Mouse (Mus musculus) neural tube, embryonic 11.5 days (tissue): ENCODE measurements around the gene Slc6a17. TPM values are rescaled to one million over a fixed set of nuclear protein-coding genes. Genes with fewer than 3 reads are reported as not detected.

Experiments
- ATAC-seq: fragments of 200-750 bp; cut with Nextera tagmentation; 2 replicates; pipeline ENCODE4 v1.8.0; 2017; ENCODE audit warnings: moderate number of reproducible peaks, mild to moderate bottlenecking, moderate TSS enrichment, moderate library complexity; ENCODE audit not compliant: insufficient read depth, low FRiP score, low TSS enrichment
- DNase-seq: peaks from one replicate; pipeline ENCODE4 v3.0.0-alpha.2; 2015; ENCODE audit warnings: low spot score
- H3K27ac ChIP-seq: fragments of 300-500 bp; sonication (generic); 2 replicates; pipeline ENCODE4 v1.5.1; 2014; ENCODE audit warnings: low read depth, mild to moderate bottlenecking, low read length
- H3K27me3 ChIP-seq: fragments of 300-500 bp; sonication (generic); 2 replicates; pipeline ENCODE4 v1.6.1; 2014; ENCODE audit warnings: mild to moderate bottlenecking, low read length, mixed read lengths; ENCODE audit not compliant: control insufficient read depth, insufficient read depth
- H3K36me3 ChIP-seq: fragments of 300-500 bp; sonication (generic); 2 replicates; pipeline ENCODE4 v1.6.1; 2014; ENCODE audit warnings: mild to moderate bottlenecking, low read length, moderate library complexity, mixed read lengths; ENCODE audit not compliant: control insufficient read depth, insufficient read depth
- H3K4me1 ChIP-seq: fragments of 300-500 bp; sonication (generic); 2 replicates; pipeline ENCODE4 v1.6.1; 2014; ENCODE audit warnings: low read length, mixed read lengths; ENCODE audit not compliant: control insufficient read depth, insufficient read depth
- H3K4me2 ChIP-seq: fragments of 300-500 bp; sonication (generic); 2 replicates; pipeline ENCODE4 v1.6.1; 2014; ENCODE audit warnings: low read depth, mild to moderate bottlenecking, moderate library complexity
- H3K4me3 ChIP-seq: fragments of 300-500 bp; sonication (generic); 2 replicates; pipeline ENCODE4 v1.5.1; 2014; ENCODE audit warnings: low read depth, low read length
- H3K9ac ChIP-seq: fragments of 300-500 bp; sonication (generic); 2 replicates; pipeline ENCODE4 v1.6.1; 2014; ENCODE audit warnings: mild to moderate bottlenecking, low read length
- H3K9me3 ChIP-seq: fragments of 300-500 bp; sonication (generic); 2 replicates; pipeline ENCODE4 v1.6.1; 2016; ENCODE audit warnings: low read length; ENCODE audit not compliant: control insufficient read depth
- WGBS: fragments of 180-500 bp; shearing (Covaris S2); extraction: QIAGEN DNeasy Blood & Tissue Kit; methylation state at CpG from one replicate; pipeline ENCODE4 v1.1.7; 2014; 5-methylcytosine and 5-hydroxymethylcytosine counted together
- polyA plus RNA-seq: library from polyadenylated mRNA; unstranded; fragments of >200 nt; fragmentation: Nextera tagmentation; extraction: Ambion mirVana; gene quantifications from 2 replicates; pipeline ENCODE4 v1.2.1, GENCODE M21; 2014

Gene Slc6a17
- polyA plus RNA-seq, 1 experiment from 2014 or later = 2.6 TPM

DNA sequence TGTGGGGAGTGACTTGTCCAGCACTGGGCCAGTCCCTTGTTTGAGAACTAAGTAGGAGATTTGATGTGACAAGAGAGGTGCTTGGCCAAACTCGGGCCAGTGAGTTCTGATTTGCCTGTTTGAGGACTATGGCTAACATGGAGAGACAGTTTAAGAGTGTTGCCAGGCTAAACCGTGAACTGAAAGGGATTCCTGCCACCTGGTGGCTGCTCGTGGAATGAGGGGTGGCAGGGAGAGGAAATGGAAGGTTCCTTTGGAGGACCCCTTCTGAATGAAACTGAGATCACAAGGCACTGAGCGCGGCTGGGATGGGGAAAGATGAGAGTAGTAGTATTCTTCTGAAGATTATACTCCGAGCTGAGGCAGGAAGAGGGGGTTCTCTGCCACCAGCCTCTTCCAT is 51.2 kb downstream of the Slc6a17 start:
- Histone ChIP-seq H3K27me3 (peaks cover 8% of the 10 kb centered on the region), H3K9ac (no peak overlapping the region), H3K4me2 (no peak overlapping the region), H3K4me1 (no peaks in the 10 kb centered on the region), H3K36me3 (no peaks in the 10 kb centered on the region), H3K4me3 (no peak overlapping the region), H3K9me3 (no peaks in the 10 kb centered on the region), H3K27ac (no peak overlapping the region)
- peak; percentile 81 for DNase-seq
- WGBS = 10% methylated on average over 6 of the region's 6 CpGs
- ATAC-seq = peak; percentile 39; the same call in 1 of the 2 replicates

DNA sequence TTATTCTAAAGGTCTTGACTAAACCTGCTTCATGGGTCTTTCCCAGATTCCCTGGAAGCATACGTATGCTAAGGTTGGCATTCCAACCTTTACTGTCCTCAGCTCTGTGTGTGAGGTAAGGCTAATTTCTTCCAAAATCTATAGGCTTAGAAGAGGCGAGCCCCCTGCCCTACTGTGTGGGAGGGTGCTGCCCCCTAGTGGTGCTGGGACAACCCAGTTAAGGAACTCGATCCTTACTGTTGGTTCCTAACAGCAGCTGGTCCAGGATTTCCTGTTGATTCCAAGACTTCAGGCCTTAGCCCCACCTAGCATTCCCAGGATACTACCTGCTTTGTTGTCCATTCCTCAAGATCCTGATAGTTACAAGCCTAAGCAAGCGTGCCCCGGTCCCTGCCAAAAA is 55.7 kb downstream of the Slc6a17 start:
- H3K9ac ChIP-seq = no peak overlapping the region
- H3K27me3 ChIP-seq = peaks cover 52% of the 10 kb centered on the region
- WGBS = 21% methylated on average over 5 of the region's 5 CpGs
- H3K4me3 ChIP-seq = no peak overlapping the region
- ATAC-seq = no peak
- H3K36me3 ChIP-seq = no peaks in the 10 kb centered on the region
- no peak overlapping the region for H3K4me2 ChIP-seq
- peaks cover 19% of the 10 kb centered on the region for H3K4me1 ChIP-seq
- no peaks in the 10 kb centered on the region for H3K9me3 ChIP-seq
- H3K27ac ChIP-seq = no peak overlapping the region
- DNase-seq = peak; percentile 81

DNA sequence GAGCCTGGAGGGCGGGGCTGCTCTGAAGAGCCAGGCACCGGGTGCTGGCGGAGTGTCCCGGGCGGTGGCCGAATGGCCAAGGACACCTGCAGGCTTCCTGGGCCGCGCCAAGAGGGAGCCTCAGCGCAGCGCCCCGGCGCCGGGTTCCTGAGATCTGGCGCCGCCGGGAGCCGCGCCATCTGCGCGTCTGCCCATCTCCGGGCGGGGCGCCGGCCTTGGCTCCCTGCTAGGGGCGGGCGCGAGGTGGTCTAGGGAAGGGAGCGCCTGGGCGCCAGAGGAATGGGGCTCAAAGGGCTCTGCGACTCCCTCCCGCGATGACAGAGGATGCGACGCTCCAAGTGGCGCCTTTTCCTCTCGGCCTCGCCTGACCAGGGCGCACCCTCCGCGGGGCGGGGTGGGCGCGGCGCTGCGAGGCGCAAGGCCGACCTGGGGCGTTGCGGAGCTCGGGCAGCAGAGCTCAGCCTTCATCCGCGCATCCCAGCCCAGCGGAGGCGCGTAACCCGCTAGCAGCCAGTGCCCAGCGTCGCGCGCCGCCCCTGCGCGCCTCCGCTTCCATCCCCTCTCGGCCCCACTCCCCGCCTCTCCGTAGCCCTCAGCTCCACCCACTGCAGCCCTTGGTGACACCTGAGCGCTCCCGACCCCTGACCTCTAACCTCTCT is 57.9 kb downstream of the Slc6a17 start:
- Histone ChIP-seq H3K4me3 (peak overlapping the region; percentile 46), H3K27ac (no peak overlapping the region), H3K4me2 (peak overlapping the region; percentile 84), H3K27me3 (peaks cover 64% of the 10 kb centered on the region), H3K9me3 (no peaks in the 10 kb centered on the region), H3K9ac (peak overlapping the region; percentile 32; the same call in 1 of the 2 replicates), H3K36me3 (no peaks in the 10 kb centered on the region), H3K4me1 (peaks cover 19% of the 10 kb centered on the region)
- peak; percentile 46 for ATAC-seq
- under 1% methylated on average over 56 of the region's 69 CpGs for WGBS
- DNase-seq = peak; percentile 45

DNA sequence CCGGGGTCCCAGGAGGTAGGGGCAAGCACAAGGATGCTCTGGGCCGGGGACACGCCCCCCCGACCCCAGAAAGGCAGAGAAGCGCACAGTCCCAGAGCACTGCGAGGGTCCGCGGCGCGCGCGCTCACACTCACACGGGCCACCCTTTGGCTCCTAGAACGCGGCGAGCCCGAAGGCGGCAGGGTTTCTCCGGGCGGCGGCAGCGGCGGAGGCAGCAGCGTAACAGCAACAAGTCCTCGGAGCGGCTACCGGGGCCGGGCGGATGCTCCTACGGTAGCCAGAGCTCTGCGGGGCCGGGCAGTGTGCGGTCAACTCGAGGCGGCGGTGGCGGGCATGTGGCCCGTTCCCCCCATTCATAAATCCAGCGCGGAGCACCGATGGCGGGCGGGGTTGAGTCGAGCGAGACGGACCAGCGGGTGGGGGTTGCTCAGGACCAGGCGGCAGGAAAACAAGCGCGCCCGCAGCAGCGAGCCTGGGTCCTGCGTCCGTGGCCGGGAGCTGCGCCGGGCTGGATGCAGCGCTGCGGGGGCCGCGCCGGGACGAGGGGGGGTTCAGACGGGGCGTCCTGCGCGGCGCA is 58.5 kb downstream of the Slc6a17 start, which contains the start of gene Kcnc4:
Gene Kcnc4, minus strand, starts transcription at position 357 of the 577 bp plus-strand sequence.
- H3K4me1 ChIP-seq = peaks cover 19% of the 10 kb centered on the region
- no peaks in the 10 kb centered on the region for H3K36me3 ChIP-seq
- WGBS = under 1% methylated on average over 50 of the region's 68 CpGs
- no peak within 1 kb of the TSS for H3K27ac ChIP-seq
- peak; percentile 40 for ATAC-seq
- peak; percentile 49 for DNase-seq
- H3K27me3 ChIP-seq = peaks cover 64% of the 10 kb centered on the region
- H3K4me2 ChIP-seq = peak within 1 kb of the TSS; percentile 84
- H3K9ac ChIP-seq = peak within 1 kb of the TSS; percentile 32
- no peaks in the 10 kb centered on the region for H3K9me3 ChIP-seq
- peak within 1 kb of the TSS; percentile 46 for H3K4me3 ChIP-seq

DNA sequence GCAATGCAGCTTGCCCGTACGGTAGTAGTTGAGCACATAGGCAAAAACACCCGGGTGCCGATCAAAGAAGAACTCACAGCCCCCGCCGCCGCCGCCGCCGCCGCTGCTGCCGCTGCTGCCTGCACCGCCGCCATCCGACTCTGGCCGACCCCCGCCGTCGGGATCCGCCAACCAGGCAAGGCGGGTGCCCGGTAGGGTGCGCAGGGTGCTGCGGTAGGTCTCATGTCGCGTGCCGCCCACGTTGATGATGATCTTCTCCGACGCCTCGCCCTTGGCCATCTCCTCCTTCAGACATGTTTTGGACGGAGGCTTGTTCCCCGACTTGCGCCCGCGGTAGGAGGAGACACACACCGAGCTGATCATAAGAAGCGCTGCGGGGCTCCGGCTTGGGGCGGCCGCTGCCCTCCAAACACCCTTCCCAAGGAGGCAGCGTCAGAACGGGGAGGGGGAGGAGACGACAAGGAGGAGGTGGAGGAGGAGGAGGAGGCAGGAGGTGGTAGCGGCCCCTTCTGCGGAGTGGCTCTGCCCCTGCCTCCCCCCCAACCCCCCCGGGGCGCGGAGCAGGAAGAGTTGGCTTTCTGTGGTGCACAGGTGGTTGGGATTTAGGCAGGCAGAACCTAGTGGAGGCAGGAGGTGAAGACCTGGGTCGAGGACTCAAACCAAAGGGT is 59.2 kb downstream of the Slc6a17 start:
- H3K9ac ChIP-seq = peak overlapping the region; percentile 14; the same call in 1 of the 2 replicates
- H3K27ac ChIP-seq = no peak overlapping the region
- H3K4me2 ChIP-seq = peak overlapping the region; percentile 84
- H3K4me3 ChIP-seq = peak overlapping the region; percentile 46
- under 1% methylated on average over 50 of the region's 51 CpGs for WGBS
- no peak; the same call in 1 of the 2 replicates for ATAC-seq
- H3K36me3 ChIP-seq = no peaks in the 10 kb centered on the region
- H3K27me3 ChIP-seq = peaks cover 64% of the 10 kb centered on the region
- peak; percentile 21 for DNase-seq
- no peaks in the 10 kb centered on the region for H3K9me3 ChIP-seq
- peaks cover 19% of the 10 kb centered on the region for H3K4me1 ChIP-seq

DNA sequence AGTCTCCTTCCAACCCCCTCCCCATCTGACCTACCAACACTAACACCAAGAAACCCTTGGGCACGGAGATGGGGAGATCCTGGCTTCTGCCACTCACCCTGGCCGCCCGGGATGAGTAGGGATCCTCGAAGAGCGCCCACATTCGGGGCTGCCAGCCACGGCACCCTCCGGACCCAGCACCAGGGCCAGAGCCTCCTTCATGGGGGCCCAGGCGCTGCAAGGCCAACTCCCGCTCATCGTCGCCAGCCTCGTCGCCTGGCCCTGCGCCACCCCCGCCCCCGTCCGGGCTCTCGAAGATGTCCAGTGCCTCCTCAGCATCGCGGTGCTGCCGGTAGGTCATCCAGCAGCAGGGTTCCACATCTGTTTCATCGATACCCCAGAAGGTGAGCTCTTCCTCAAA is 59.7 kb downstream of the Slc6a17 start:
- DNase-seq (no peak), ATAC-seq (no peak)
- no peak overlapping the region; the same call in 1 of the 2 replicates for H3K9ac ChIP-seq
- H3K27ac ChIP-seq = no peak overlapping the region
- 3% methylated on average over 23 of the region's 23 CpGs for WGBS
- H3K27me3 ChIP-seq = peaks cover 62% of the 10 kb centered on the region
- peak overlapping the region; percentile 84 for H3K4me2 ChIP-seq
- H3K9me3 ChIP-seq = no peaks in the 10 kb centered on the region
- peaks cover 19% of the 10 kb centered on the region for H3K4me1 ChIP-seq
- H3K36me3 ChIP-seq = no peaks in the 10 kb centered on the region
- peak overlapping the region; percentile 46 for H3K4me3 ChIP-seq

DNA sequence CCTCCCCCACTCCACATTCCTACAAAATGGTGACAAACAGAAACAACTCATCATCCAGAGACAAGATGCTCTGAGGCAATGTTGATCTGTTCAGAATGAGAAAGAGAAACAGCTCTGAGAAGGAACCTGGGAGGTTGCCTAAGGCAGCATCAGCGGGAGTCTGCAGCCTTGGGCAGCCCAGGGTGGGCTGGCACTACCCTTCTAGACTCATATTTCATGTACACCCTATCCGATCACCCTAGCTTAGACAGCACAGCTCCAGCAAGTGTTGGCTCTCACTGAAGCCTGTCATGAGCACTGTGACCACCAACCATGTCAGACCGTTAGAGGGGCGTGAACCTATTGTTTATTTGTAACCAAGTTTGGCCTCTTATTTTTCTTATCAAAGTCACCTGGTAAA is 63.5 kb downstream of the Slc6a17 start:
- peaks cover 13% of the 10 kb centered on the region for H3K4me1 ChIP-seq
- H3K27me3 ChIP-seq = peaks cover 33% of the 10 kb centered on the region
- no peak overlapping the region for H3K4me2 ChIP-seq
- no peak for DNase-seq
- H3K36me3 ChIP-seq = no peaks in the 10 kb centered on the region
- no peak overlapping the region for H3K27ac ChIP-seq
- no peak overlapping the region for H3K9ac ChIP-seq
- no peak for ATAC-seq
- WGBS = 85% methylated on average over 4 of the region's 4 CpGs
- H3K4me3 ChIP-seq = no peak overlapping the region
- no peaks in the 10 kb centered on the region for H3K9me3 ChIP-seq

DNA sequence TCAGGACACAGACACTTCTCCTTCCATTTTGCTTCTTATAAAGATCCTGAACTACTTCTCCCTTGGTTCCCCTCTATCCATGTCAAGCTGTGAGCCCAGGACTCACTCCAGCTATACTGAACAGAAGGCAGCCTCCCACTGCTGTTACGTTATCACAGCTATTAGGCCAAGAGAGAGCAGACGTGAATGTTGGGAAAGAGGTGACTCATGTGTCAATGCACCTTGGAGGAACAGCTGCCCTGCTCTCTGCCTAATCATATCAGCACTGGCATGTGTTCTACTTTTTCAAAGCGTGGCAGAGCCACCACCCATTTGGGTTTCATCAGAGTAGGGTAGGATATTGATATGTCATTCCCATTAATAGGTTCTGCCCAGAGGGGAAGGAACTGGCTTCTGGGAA is 71.0 kb downstream of the Slc6a17 start:
- no peak overlapping the region for H3K27ac ChIP-seq
- no peak overlapping the region for H3K4me2 ChIP-seq
- DNase-seq (no peak), ATAC-seq (no peak)
- 87% methylated on average over 3 of the region's 3 CpGs for WGBS
- H3K4me3 ChIP-seq = no peak overlapping the region
- no peaks in the 10 kb centered on the region for H3K27me3 ChIP-seq
- H3K36me3 ChIP-seq = no peaks in the 10 kb centered on the region
- H3K4me1 ChIP-seq = no peaks in the 10 kb centered on the region
- H3K9me3 ChIP-seq = no peaks in the 10 kb centered on the region
- H3K9ac ChIP-seq = no peak overlapping the region
